ENCODE assay signal across 19 mouse cellular contexts in genomic region chr16:16926536-16926935, GRCm38 (mm10). TPM values are rescaled to one million over a fixed set of nuclear protein-coding genes. Genes with fewer than 3 reads are reported as not detected.
DNase-seq lines count a peak whose midpoint lies in the region; ATAC-seq lines count a peak whose summit lies in the region.
"Had no signal": no experiment of that assay in that cellular context is flagged by ENCODE, and none has a peak within 500 bp of the region (broad histone marks: within the 10 kb centered on the region; RNA-seq: fewer than 3 reads in every experiment).

No protein-coding gene starts in this region.

- H3K36me3 ChIP-seq in embryonic facial prominence, embryonic 13.5 days, result peaks cover 47% of the 10 kb centered on the region
- H3K36me3 ChIP-seq in embryonic facial prominence, embryonic 10.5 days (replicated peaks), result peaks cover 45% of the 10 kb centered on the region
- H3K36me3 ChIP-seq in embryonic facial prominence, embryonic 15.5 days, result peaks cover 29% of the 10 kb centered on the region

- no peak for DNase-seq in embryonic facial prominence, embryonic 10.5 days (ENCODE audit: low spot score)
- DNase-seq in left cerebral cortex, adult 18-20 months (ENCODE audit: low spot score in 2 of 2), result peak; percentile 47 to 68
- DNase-seq in left cerebral cortex, postnatal 4 days, result no peak
- DNase-seq in right cerebral cortex, postnatal 25 days, result peak; percentile 55
- no peak for DNase-seq in lung, postnatal 36 days
- DNase-seq in cerebellum, postnatal 14 days, result no peak
- DNase-seq: heart, postnatal 14 days; kidney, postnatal 14 days had no signal

- no peaks in the 10 kb centered on the region for H3K4me1 ChIP-seq in embryonic facial prominence, embryonic 13.5 days
- no peaks in the 10 kb centered on the region for H3K4me1 ChIP-seq in embryonic facial prominence, embryonic 10.5 days
- H3K4me1 ChIP-seq in embryonic facial prominence, embryonic 15.5 days, result no peaks in the 10 kb centered on the region

- H3K9me3 ChIP-seq in embryonic facial prominence, embryonic 13.5 days, result no peaks in the 10 kb centered on the region
- no peaks in the 10 kb centered on the region for H3K9me3 ChIP-seq in embryonic facial prominence, embryonic 10.5 days
- H3K9me3 ChIP-seq in embryonic facial prominence, embryonic 15.5 days (replicated peaks), result no peaks in the 10 kb centered on the region
- H3K9me3 ChIP-seq: G1E; limb, embryonic 13.5 days; midbrain, embryonic 15.5 days had no signal

- ATAC-seq in embryonic facial prominence, embryonic 13.5 days (ENCODE audit: insufficient number of reproducible peaks, insufficient read depth, low FRiP score, low TSS enrichment, low read depth), result 0 out of 2 replicates have a peak, but pooled peaks have one; percentile 16
- peak; percentile 57; the same call in 1 of the 2 replicates for ATAC-seq in embryonic facial prominence, embryonic 15.5 days (ENCODE audit: insufficient number of reproducible peaks, low FRiP score, low TSS enrichment, low read depth)
- ATAC-seq: CD4-positive, CD25-positive, alpha-beta regulatory T cell, adult 4 months; hindbrain, embryonic 16.5 days; intestine, postnatal 0 days; midbrain, embryonic 15.5 days had no signal

- WGBS in embryonic facial prominence, embryonic 13.5 days, result 62% methylated on average over 5 of the region's 5 CpGs
- WGBS in embryonic facial prominence, embryonic 10.5 days, result 60% methylated on average over 5 of the region's 5 CpGs
- 55% methylated on average over 5 of the region's 5 CpGs for WGBS in embryonic facial prominence, embryonic 15.5 days

- H3K4me3 ChIP-seq in embryonic facial prominence, embryonic 13.5 days, result no peak overlapping the region
- no peak overlapping the region for H3K4me3 ChIP-seq in embryonic facial prominence, embryonic 10.5 days
- H3K4me3 ChIP-seq in embryonic facial prominence, embryonic 15.5 days (replicated peaks), result no peak overlapping the region
- H3K4me3 ChIP-seq: limb, embryonic 13.5 days; midbrain, embryonic 15.5 days had no signal

- no peak overlapping the region for H3K27ac ChIP-seq in embryonic facial prominence, embryonic 13.5 days
- H3K27ac ChIP-seq in embryonic facial prominence, embryonic 10.5 days (replicated peaks), result no peak overlapping the region
- no peak overlapping the region for H3K27ac ChIP-seq in embryonic facial prominence, embryonic 15.5 days (replicated peaks)
- H3K27ac ChIP-seq: limb, embryonic 13.5 days; liver, embryonic 14.5 days; midbrain, embryonic 15.5 days had no signal

- intact Hi-C loops in left cerebral cortex, postnatal 4 days (cut with DNase I), result no loop called here

- no peak overlapping the region for H3K4me2 ChIP-seq in embryonic facial prominence, embryonic 13.5 days
- H3K4me2 ChIP-seq in embryonic facial prominence, embryonic 15.5 days (replicated peaks), result no peak overlapping the region
- H3K4me2 ChIP-seq: heart, embryonic 11.5 days; limb, embryonic 13.5 days; midbrain, embryonic 15.5 days had no signal

- H3K27me3 ChIP-seq in embryonic facial prominence, embryonic 13.5 days, result no peaks in the 10 kb centered on the region
- no peaks in the 10 kb centered on the region for H3K27me3 ChIP-seq in embryonic facial prominence, embryonic 10.5 days (replicated peaks; ENCODE audit: low read depth, poor library complexity, severe bottlenecking)
- H3K27me3 ChIP-seq in embryonic facial prominence, embryonic 15.5 days, result no peaks in the 10 kb centered on the region
- H3K27me3 ChIP-seq: limb, embryonic 13.5 days; midbrain, embryonic 15.5 days had no signal

- no peak overlapping the region for H3K9ac ChIP-seq in embryonic facial prominence, embryonic 13.5 days
- H3K9ac ChIP-seq in embryonic facial prominence, embryonic 15.5 days, result no peak overlapping the region
- H3K9ac ChIP-seq: limb, embryonic 13.5 days; liver, embryonic 14.5 days; midbrain, embryonic 15.5 days had no signal

RNA-seq across cellular contexts. Expression of gene Ppm1f, which starts 30.3 kb away (rescaled TPM):
- 27.7 and 29.3 TPM in 2 replicates for polyA plus RNA-seq in embryonic facial prominence, embryonic 13.5 days (2015; fragmentation: Nextera tagmentation; extraction: Ambion mirVana)
- 33.8 and 35.7 TPM in 2 replicates for polyA plus RNA-seq in embryonic facial prominence, embryonic 10.5 days (2016; fragmentation: Nextera tagmentation; extraction: Ambion mirVana)
- total RNA-seq in left cerebral cortex, adult 18-20 months (2021), result 10 to 100 TPM; 49.2 to 56.0 TPM
- total RNA-seq in left cerebral cortex, postnatal 4 days (2021), result 10 to 100 TPM; 23.8 to 25.8 TPM
- polyA plus RNA-seq in embryonic facial prominence, embryonic 15.5 days (2015; fragmentation: Nextera tagmentation; extraction: Ambion mirVana), result 27.8 and 30.0 TPM in 2 replicates

RNA-seq across cellular contexts. Expression of gene Vpreb1, which starts 55.9 kb away (rescaled TPM):
- polyA plus RNA-seq in embryonic facial prominence, embryonic 13.5 days (2015; fragmentation: Nextera tagmentation; extraction: Ambion mirVana), result 3.4 and 4.1 TPM in 2 replicates
- 1.4 and 2.7 TPM in 2 replicates for polyA plus RNA-seq in embryonic facial prominence, embryonic 10.5 days (2016; fragmentation: Nextera tagmentation; extraction: Ambion mirVana)
- total RNA-seq in left cerebral cortex, adult 18-20 months (2021), result not detected
- under 1 TPM in 1 of 2 experiments, not detected in 1; 0.52 TPM for total RNA-seq in left cerebral cortex, postnatal 4 days (2021)
- polyA plus RNA-seq in embryonic facial prominence, embryonic 15.5 days (2015; fragmentation: Nextera tagmentation; extraction: Ambion mirVana), result 2.9 and 3.1 TPM in 2 replicates
- total RNA-seq: neutrophil, adult 5-6 weeks had no signal

RNA-seq across cellular contexts. Expression of gene Top3b, which starts 56.0 kb away (rescaled TPM):
- 73.7 and 77.6 TPM in 2 replicates for polyA plus RNA-seq in embryonic facial prominence, embryonic 13.5 days (2015; fragmentation: Nextera tagmentation; extraction: Ambion mirVana)
- 71.7 and 78.5 TPM in 2 replicates for polyA plus RNA-seq in embryonic facial prominence, embryonic 10.5 days (2016; fragmentation: Nextera tagmentation; extraction: Ambion mirVana)
- 10 to 100 TPM; 60.3 to 60.4 TPM for total RNA-seq in left cerebral cortex, adult 18-20 months (2021)
- 10 to 100 TPM; 57.1 to 78.2 TPM for total RNA-seq in left cerebral cortex, postnatal 4 days (2021)
- polyA plus RNA-seq in embryonic facial prominence, embryonic 15.5 days (2015; fragmentation: Nextera tagmentation; extraction: Ambion mirVana), result 64.8 and 79.3 TPM in 2 replicates

RNA-seq across cellular contexts. Expression of gene Mapk1, which starts 56.6 kb away (rescaled TPM):
- 136 and 149 TPM in 2 replicates for polyA plus RNA-seq in embryonic facial prominence, embryonic 13.5 days (2015; fragmentation: Nextera tagmentation; extraction: Ambion mirVana)
- 141 TPM in 2 replicates for polyA plus RNA-seq in embryonic facial prominence, embryonic 10.5 days (2016; fragmentation: Nextera tagmentation; extraction: Ambion mirVana)
- 100 to 1,000 TPM; 448 to 457 TPM for total RNA-seq in left cerebral cortex, adult 18-20 months (2021)
- 100 to 1,000 TPM; 284 to 293 TPM for total RNA-seq in left cerebral cortex, postnatal 4 days (2021)
- polyA plus RNA-seq in embryonic facial prominence, embryonic 15.5 days (2015; fragmentation: Nextera tagmentation; extraction: Ambion mirVana), result 164 TPM in 2 replicates

Comparison
In these comparisons a context has a peak if more than half of its experiments do, and no peak if none do; other contexts are left out.
1. DNase-seq: peak in left cerebral cortex, adult 18-20 months (2 of 2) and right cerebral cortex, postnatal 25 days (single experiment); none in embryonic facial prominence, embryonic 10.5 days (single experiment), left cerebral cortex, postnatal 4 days (single experiment), lung, postnatal 36 days (single experiment) and cerebellum, postnatal 14 days (0 of 2).